Mouse (Mus musculus): ENCODE results near the gene Gstm7. TPM values are rescaled to one million over a fixed set of nuclear protein-coding genes. Genes with fewer than 3 reads are reported as not detected.

Gene Gstm7
- polyA plus RNA-seq, 1 experiment, result 10.3 TPM

DNA sequence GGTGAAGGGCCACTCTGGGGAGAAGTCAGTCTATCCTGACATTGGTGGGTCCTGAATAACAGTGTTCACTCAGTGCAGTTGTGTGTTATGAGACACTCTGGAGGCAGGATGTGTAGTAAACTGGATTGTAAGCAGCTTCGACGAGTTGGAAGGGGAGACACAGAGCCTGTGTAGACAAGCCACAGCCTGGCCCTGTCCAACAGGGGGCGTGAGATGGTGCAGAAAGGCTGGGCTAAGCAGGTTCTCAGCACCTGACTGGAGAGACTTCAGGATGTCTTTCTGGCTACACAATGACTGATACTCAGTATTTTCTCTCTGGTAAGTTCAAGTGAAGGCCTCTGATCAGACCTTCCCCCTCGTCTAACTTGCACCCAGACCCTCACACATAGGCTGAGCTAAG, 14.1 kb upstream of the Gstm7 start:
- Histone ChIP-seq H3K4me1 (ENCODE audit: control insufficient read depth, insufficient read depth, insufficient read length, low read length) (peaks cover 2% of the 10 kb centered on the region; the same call in 1 of the 2 replicates), H3K4me3 (ENCODE audit: insufficient read depth, low read depth, low read length) (no peak overlapping the region), H3K27ac (replicated peaks; ENCODE audit: low read depth, low read length) (no peak overlapping the region)

DNA sequence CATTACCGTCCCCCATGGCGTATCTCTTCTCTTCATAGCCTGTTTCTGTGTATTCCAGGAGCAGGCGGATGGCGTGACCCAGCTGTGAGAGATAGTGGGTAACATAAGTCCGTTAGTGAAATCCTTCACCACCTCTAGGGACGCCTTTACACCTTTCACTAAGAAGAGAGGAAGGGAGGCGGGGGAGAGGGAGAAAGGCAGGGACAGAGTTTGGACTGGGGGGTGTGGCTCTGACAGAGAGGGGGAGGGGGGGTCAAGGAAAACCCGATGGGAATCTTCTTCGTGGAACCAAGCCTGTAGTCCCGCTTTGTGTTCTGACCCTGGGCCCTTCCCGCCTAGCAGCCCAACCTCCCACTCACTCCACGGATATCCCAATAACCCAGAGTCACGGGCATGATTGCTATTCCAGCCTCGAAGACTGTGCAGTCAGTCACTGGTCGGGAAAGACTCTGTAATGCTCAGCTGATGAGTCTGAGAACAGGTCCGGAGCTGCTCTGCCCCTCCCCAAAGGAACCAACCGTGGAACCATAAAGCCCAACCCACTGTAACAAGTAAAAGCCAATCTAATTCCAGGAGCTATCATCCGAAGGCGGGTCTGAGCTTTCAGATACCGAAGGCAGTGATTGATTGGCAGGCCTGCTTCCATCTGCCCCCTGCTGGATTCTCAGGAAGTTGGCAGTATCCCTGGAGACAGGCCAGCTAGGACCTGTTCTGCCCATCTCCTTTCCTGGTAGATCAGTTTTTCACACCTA, 11.8 kb upstream of the Gstm7 start, which contains the start of gene Gstm6:
TSS of gene Gstm6 (minus strand) at position 511 of the 752 bp plus-strand sequence.
- H3K27ac ChIP-seq (replicated peaks; ENCODE audit: low read depth, low read length), result no peak within 1 kb of the TSS
- H3K4me1 ChIP-seq (ENCODE audit: control insufficient read depth, insufficient read depth, insufficient read length, low read length), result peaks cover 6% of the 10 kb centered on the region
- peak within 1 kb of the TSS; percentile 23 for H3K4me3 ChIP-seq (ENCODE audit: insufficient read depth, low read depth, low read length)

DNA sequence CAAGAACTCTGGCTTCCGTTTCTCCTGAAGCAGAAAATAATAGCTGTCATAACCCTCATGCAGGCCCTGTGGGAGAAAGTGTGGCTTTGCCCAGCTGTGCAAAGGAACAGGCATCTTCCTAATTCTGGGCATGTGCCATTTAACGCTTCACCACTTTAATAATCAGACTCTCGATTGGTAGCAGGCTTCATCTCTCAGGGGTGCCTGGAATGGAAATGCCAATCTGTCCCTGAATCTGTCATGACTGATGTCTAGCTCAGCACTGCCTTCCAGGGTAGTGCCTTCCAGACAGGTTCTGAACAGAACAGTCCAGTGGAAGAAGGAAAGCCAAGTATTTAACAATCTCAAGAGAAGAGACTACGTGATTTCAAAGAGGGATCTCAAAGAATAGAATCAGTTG, 9.6 kb upstream of the Gstm7 start:
- Histone ChIP-seq H3K4me1 (ENCODE audit: control insufficient read depth, insufficient read depth, insufficient read length, low read length) (peaks cover 6% of the 10 kb centered on the region), H3K27ac (replicated peaks; ENCODE audit: low read depth, low read length) (no peak overlapping the region), H3K4me3 (ENCODE audit: insufficient read depth, low read depth, low read length) (no peak overlapping the region)

DNA sequence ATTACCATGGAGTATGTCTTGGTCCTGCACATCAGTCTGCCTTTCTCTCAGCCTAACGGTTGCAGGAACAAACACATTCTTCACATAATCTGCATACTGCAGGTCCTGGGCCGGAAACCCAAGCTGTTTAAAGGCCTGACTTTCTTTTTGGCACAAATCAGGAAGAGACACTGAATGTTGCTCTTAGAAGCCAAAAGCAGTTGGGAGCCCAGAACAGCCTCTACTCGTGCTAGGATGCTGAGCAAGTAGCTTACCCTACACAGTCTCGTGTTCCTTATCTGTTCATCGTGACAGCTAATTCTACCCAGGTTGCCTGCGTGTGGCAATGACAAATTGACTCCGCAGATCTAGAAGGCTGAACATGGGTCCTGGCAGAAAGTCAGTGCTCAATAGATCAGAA, 8.9 kb upstream of the Gstm7 start:
- Histone ChIP-seq H3K4me1 (ENCODE audit: control insufficient read depth, insufficient read depth, insufficient read length, low read length) (peaks cover 6% of the 10 kb centered on the region), H3K27ac (replicated peaks; ENCODE audit: low read depth, low read length) (no peak overlapping the region), H3K4me3 (ENCODE audit: insufficient read depth, low read depth, low read length) (no peak overlapping the region)

DNA sequence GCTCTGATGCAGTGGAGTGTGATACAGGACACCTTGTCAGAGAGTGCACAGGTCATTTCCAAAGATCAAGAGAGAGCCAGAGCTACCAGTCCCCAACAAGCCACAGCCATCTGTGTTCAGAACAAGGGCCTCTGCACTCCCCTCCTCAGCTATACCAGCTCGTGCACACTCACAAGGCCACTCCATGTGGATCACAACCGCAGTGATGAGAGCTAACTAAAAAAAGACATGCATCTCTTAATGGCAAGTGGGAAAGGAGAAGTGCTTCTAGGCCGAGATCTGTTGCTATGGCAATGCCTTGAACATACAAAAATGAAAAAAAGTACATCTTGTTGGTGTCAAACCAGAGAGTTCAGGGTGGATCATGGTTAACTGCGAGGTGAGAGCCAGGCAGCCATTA, 8.2 kb upstream of the Gstm7 start:
- Histone ChIP-seq H3K27ac (replicated peaks; ENCODE audit: low read depth, low read length) (0 out of 2 replicates have a peak overlapping the region, but pooled peaks have one; percentile 20), H3K4me1 (ENCODE audit: control insufficient read depth, insufficient read depth, insufficient read length, low read length) (peaks cover 6% of the 10 kb centered on the region), H3K4me3 (ENCODE audit: insufficient read depth, low read depth, low read length) (no peak overlapping the region)

DNA sequence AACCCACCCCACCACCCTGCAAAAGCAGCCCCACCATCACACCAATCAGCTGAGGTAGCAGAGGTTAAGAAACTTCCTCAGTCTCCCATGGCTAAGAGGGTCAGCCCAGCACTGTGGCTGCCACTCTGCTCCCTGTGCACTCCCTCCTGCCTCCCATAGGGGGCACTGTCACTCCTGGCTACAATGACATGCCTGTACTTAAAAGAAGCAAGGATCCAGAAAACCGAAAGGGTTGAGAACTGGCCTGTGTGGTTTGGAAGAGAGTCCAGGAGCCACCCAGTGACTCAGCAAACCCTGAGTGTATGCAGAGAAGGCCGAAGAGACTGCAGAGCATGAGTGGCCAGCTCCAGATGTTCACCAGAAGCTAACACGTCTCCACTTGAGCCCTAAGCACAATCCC, 7.8 kb upstream of the Gstm7 start:
- Histone ChIP-seq H3K4me1 (ENCODE audit: control insufficient read depth, insufficient read depth, insufficient read length, low read length) (peaks cover 6% of the 10 kb centered on the region), H3K27ac (replicated peaks; ENCODE audit: low read depth, low read length) (0 out of 2 replicates have a peak overlapping the region, but pooled peaks have one; percentile 20), H3K4me3 (ENCODE audit: insufficient read depth, low read depth, low read length) (no peak overlapping the region)

DNA sequence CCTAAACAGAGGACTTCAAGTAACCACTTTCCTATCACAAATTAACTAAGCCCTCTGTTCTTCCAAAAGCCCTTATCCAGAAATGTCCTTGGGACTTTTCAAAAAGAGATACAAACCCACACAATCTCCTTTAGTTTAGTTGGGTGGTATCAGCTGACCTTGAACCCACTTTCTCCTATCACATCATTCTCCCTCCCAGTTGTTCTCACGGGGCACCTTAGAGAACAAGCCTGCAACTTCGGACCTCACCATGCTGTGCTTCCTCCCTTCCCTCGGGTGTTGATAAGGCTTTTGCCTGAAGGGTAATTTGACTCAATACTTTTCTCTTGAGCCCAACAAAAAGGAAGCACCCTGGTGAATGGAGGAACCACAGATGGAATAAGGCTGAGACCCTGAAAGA, 4.3 kb upstream of the Gstm7 start:
- Histone ChIP-seq H3K4me1 (ENCODE audit: control insufficient read depth, insufficient read depth, insufficient read length, low read length) (peaks cover 4% of the 10 kb centered on the region; the same call in 1 of the 2 replicates), H3K4me3 (ENCODE audit: insufficient read depth, low read depth, low read length) (no peak overlapping the region), H3K27ac (replicated peaks; ENCODE audit: low read depth, low read length) (no peak overlapping the region)

DNA sequence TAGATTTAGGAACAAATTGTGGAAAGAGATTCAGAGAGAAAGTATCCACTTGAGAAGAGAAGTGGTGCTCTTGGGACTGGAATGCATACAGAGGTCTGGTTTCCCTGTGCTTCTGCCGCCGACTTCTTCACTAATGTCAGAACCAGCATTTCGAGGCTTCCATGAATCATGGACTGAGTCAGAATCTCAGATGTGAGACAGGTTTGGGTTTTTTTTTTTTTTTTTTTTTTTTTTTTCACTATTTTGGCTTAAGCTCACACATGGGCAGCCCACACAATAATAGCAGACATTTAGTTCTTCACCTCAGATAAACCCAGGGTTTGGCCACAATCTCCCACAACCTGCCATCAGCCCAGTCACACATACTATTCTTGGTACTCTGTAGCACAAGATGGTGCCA, 3.7 kb upstream of the Gstm7 start:
- Histone ChIP-seq H3K4me3 (ENCODE audit: insufficient read depth, low read depth, low read length) (no peak overlapping the region), H3K27ac (replicated peaks; ENCODE audit: low read depth, low read length) (no peak overlapping the region), H3K4me1 (ENCODE audit: control insufficient read depth, insufficient read depth, insufficient read length, low read length) (peaks cover 4% of the 10 kb centered on the region; the same call in 1 of the 2 replicates)

DNA sequence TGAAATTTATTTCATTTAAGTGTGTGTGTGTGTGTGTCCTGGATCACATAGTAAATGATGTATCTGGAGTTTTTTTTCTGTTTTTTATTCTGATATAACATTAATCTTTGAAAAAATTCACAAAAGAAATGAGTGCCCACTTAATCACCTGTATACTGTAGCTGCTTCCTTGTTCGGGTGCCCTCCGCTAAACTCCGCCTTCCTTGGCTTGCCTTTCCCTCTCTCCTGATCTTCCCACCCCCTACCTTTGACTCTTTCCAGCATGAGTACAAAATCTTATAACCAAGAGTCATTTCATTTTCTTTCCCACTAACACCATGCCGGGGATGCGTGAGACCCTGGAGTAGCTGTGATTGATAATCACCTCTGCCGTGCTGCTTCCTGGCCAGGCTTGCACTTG, 511 bp upstream of the Gstm7 start:
- no peak overlapping the region for H3K4me3 ChIP-seq (ENCODE audit: insufficient read depth, low read depth, low read length)
- no peaks in the 10 kb centered on the region for H3K4me1 ChIP-seq (ENCODE audit: control insufficient read depth, insufficient read depth, insufficient read length, low read length)
- no peak overlapping the region for H3K27ac ChIP-seq (replicated peaks; ENCODE audit: low read depth, low read length)

DNA sequence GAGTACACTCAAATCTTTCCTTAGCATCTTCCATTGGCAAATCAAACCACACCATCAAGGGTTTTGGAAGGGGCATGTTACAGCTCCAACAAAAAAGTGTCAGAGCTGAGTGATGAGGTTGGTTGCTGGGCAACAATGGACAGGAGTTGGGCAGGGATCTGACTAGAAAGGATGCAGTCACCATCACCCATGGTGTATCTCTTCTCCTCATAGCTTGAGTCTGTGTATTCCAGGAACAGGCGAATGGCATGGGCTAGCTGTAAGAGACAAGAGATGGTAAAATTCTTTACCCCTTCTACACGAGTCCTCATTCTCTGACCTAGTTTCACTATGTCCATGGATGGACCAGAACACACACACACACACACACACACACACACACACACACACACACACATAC, 483 bp downstream of the Gstm7 start:
- peak overlapping the region; percentile 47 for H3K4me3 ChIP-seq (ENCODE audit: insufficient read depth, low read depth, low read length)
- H3K4me1 ChIP-seq (ENCODE audit: control insufficient read depth, insufficient read depth, insufficient read length, low read length), result no peaks in the 10 kb centered on the region
- 0 out of 2 replicates have a peak overlapping the region, but pooled peaks have one; percentile 2 for H3K27ac ChIP-seq (replicated peaks; ENCODE audit: low read depth, low read length)

DNA sequence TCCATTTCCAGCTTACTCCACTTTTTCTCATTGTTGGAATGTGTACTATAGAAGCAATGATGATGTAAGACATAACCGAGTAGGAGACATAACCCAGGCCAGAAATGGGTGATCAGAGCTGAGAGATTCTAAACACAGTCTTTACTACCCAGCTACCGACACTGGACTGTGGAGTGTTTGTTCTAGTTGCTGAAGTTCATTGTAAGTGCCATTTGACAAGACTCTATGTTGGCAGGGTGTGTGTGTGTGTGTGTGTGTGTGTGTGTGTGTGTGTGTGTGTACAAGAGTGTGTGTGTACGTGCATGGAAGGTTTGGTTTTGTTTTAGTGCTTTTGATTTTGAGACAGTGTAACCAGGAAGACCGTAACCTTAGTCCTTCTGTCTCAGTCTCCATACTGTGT, 1.9 kb downstream of the Gstm7 start:
- Histone ChIP-seq H3K4me3 (ENCODE audit: insufficient read depth, low read depth, low read length) (no peak overlapping the region), H3K27ac (replicated peaks; ENCODE audit: low read depth, low read length) (no peak overlapping the region), H3K4me1 (ENCODE audit: control insufficient read depth, insufficient read depth, insufficient read length, low read length) (no peaks in the 10 kb centered on the region)

DNA sequence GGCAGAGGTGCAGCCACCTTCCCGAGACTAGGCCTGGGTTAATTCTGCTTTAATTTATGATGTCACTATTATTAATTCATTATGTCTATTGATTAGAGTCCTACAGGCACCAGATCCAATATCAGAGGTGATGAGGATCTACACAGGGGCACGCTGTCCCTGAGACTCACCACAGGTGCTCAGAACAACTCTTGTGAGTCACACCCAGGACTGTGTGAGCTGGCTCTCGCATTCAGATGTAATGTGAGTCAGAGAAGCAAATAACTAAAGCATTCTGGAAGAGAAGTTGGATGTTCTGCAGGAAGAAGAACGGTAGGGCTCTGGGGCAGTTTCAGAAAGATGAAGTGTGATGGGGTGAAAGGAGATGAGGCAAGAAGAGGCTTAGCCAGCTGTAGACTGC, 2.4 kb downstream of the Gstm7 start:
- no peak overlapping the region for H3K27ac ChIP-seq (replicated peaks; ENCODE audit: low read depth, low read length)
- H3K4me3 ChIP-seq (ENCODE audit: insufficient read depth, low read depth, low read length), result no peak overlapping the region
- no peaks in the 10 kb centered on the region for H3K4me1 ChIP-seq (ENCODE audit: control insufficient read depth, insufficient read depth, insufficient read length, low read length)

DNA sequence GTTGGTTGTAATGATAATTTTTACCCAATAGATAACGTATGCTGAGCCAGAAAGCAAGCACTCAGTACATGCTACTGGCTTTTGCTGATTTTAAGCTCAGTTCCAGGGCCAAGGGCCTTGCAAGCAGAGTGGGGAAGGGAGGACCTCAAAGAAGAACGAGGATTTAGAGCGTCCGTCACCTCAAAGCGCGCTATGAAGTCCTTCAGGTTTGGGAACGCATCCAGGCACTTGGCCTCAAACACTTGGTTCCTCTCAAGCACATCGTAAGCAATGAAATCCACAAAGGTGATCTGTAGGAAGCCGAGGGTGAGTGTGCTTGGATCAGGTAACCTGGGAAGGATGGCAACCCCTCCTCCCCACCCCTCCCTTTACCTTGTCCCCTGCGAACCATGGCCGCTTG, 2.9 kb downstream of the Gstm7 start:
- H3K4me3 ChIP-seq (ENCODE audit: insufficient read depth, low read depth, low read length), result no peak overlapping the region
- H3K4me1 ChIP-seq (ENCODE audit: control insufficient read depth, insufficient read depth, insufficient read length, low read length), result no peaks in the 10 kb centered on the region
- H3K27ac ChIP-seq (replicated peaks; ENCODE audit: low read depth, low read length), result no peak overlapping the region

DNA sequence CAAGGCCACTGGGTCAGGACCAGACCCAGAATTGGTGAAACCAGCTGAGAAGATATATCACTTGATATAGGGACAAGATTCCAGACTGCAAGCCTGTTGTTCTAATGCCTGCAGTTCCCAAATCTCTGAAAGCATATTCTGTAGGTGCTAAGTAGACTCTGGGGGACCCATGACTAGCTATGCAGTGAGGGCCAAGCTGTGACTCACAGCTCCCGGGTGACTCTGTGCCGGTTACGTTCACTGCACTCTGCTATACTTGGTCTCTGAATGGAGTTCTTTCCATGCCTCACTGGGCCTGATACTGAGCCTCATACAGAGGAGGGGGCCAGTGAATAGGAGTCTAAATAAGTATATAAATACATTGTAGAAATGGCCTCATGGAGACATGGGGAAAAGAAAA, 3.8 kb downstream of the Gstm7 start:
- no peaks in the 10 kb centered on the region for H3K4me1 ChIP-seq (ENCODE audit: control insufficient read depth, insufficient read depth, insufficient read length, low read length)
- no peak overlapping the region for H3K27ac ChIP-seq (replicated peaks; ENCODE audit: low read depth, low read length)
- no peak overlapping the region for H3K4me3 ChIP-seq (ENCODE audit: insufficient read depth, low read depth, low read length)

DNA sequence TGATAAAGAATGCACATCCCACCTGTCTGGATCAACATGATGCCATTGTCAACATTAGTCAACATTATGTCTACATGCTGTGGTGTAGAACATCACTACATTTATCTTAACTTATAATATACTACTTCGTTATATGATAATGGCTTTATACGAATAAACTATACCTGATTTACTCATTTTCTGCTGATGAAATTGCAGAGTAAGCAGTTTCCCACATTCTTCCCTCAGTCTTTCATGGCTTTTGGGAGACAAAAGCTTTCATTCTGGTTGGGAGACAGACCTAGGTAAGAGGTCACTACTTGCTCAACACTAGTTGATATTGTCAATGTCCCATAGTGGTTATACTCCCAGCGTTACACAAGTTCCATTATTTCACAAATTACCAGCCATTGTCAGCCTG, 6.3 kb downstream of the Gstm7 start:
- Histone ChIP-seq H3K4me1 (ENCODE audit: control insufficient read depth, insufficient read depth, insufficient read length, low read length) (no peaks in the 10 kb centered on the region), H3K27ac (replicated peaks; ENCODE audit: low read depth, low read length) (no peak overlapping the region), H3K4me3 (ENCODE audit: insufficient read depth, low read depth, low read length) (no peak overlapping the region)

DNA sequence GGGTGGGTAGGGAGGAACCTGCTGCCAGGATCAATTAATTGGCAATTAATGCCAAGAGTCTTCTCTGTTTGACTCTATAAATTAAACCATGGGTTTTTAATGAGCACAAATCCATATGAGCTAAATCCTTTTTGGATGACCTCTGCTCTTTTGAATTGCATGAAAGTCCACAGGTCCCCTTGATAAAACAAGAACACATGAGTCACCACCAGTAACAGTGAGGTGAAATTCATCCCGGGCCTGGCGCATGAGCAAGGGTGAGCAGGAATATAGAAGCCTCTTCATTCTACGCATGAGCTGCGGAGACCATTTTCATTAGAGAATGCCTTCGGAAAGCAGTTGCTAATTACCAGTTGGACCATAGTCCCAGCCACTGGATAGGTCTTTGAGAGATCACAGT, 11.3 kb downstream of the Gstm7 start:
- no peak overlapping the region for H3K4me3 ChIP-seq (ENCODE audit: insufficient read depth, low read depth, low read length)
- no peak overlapping the region for H3K27ac ChIP-seq (replicated peaks; ENCODE audit: low read depth, low read length)
- no peaks in the 10 kb centered on the region for H3K4me1 ChIP-seq (ENCODE audit: control insufficient read depth, insufficient read depth, insufficient read length, low read length)

Data from brown adipose tissue, adult 24 weeks (tissue).